Mouse (Mus musculus): Measurements from ENCODE around the gene Olfr747. TPM values are rescaled to one million over a fixed set of nuclear protein-coding genes. Genes with fewer than 3 reads are reported as not detected.
"Not testable (repeated sequence)": the region's sequence is repeated elsewhere in the genome, so short reads cannot be mapped to it uniquely, and the experiment has no call there.

The Olfr747 gene
- not detected in 2 replicates for polyA plus RNA-seq (2012; rRNA removed)

- no peak for DNase-seq (ENCODE audit: low read depth)
- no peak for TF ChIP-seq POLR2A (IDR thresholded peaks at IDR 0.05; ENCODE audit: borderline replicate concordance, extremely low read depth, insufficient read depth, insufficient read length, poor library complexity, severe bottlenecking)
- no peak for TF ChIP-seq CTCF (IDR thresholded peaks at IDR 0.05; ENCODE audit: borderline replicate concordance, extremely low read depth, insufficient read depth, insufficient read length)
These were observed at the start of gene Olfr747 for GRCm38 (mm10) chr14:50693106-50693505. TSS of gene Olfr747 (minus strand) at chr14:50693206.

- no peak for TF ChIP-seq CTCF (IDR thresholded peaks at IDR 0.05; ENCODE audit: borderline replicate concordance, extremely low read depth, insufficient read depth, insufficient read length)
- TF ChIP-seq POLR2A (IDR thresholded peaks at IDR 0.05; ENCODE audit: borderline replicate concordance, extremely low read depth, insufficient read depth, insufficient read length, poor library complexity, severe bottlenecking) = no peak
- no peak for DNase-seq (ENCODE audit: low read depth)
These were observed 48.6 kb upstream of the Olfr747 start for GRCm38 (mm10) chr14:50741584-50741983.

DNA sequence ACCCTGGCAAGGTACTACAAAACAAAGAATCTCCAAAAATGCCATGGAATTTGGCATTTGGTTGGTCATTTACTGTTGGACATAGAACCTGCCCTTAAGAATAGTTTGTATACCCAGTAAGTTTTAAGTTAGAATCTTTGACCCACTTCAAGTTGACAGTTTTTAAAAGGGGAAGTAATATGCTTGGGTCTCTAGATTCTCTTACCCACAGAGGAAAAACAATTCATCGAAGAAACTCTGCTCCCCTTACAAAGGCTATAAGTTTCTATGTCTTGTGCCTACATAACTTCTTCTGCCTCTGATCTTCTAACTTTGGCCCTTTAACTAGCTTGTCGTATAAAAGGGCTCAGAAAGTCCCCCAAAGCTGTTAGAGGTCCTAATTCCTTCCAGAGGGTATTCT, 47.3 kb upstream of the Olfr747 start:
- no peak for TF ChIP-seq CTCF (IDR thresholded peaks at IDR 0.05; ENCODE audit: borderline replicate concordance, extremely low read depth, insufficient read depth, insufficient read length)
- TF ChIP-seq POLR2A (IDR thresholded peaks at IDR 0.05; ENCODE audit: borderline replicate concordance, extremely low read depth, insufficient read depth, insufficient read length, poor library complexity, severe bottlenecking) = no peak

DNA sequence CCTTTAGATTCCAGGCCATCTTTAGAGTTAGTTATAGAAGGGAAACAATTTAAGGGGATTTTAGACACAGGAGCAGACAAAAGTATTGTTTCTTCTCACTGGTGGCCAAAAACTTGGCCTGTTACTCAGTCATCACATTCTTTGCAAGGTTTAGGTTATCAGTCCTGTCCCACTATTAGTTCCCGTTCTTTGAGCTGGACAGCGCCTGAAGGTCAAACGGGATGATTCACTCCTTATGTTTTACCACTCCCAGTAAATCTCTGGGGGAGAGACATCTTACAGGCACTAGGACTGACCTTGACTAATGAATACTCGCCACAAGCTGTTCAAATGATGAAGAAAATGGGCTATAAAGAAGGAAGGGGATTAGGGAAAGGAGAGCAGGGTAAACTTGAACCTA, 29.4 kb upstream of the Olfr747 start:
- DNase-seq (ENCODE audit: low read depth) = not testable (repeated sequence)

More for the DNA sequence above, 47.3 kb upstream of the Olfr747 start:
- DNase-seq (ENCODE audit: low read depth) = no peak

DNA sequence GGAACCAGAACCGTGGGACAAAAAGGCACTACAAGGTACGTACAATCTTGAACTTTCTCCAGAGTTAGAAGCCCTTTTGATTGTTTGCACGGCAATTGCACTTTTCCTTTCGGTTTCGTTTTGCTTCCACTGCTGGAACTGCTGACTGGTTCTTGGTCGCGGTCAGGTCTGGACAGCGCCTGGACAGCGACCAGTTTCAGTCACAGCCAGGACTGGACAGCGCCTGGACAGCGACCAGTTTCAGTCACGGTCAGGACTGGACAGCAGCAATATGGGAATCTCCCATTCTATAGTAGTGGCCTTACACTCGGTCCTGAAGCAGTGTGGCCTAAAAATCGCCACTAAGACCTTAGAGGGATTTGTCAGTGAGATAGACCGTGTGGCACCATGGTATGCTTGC, 26.9 kb upstream of the Olfr747 start:
- not testable (repeated sequence) for DNase-seq (ENCODE audit: low read depth)

DNA sequence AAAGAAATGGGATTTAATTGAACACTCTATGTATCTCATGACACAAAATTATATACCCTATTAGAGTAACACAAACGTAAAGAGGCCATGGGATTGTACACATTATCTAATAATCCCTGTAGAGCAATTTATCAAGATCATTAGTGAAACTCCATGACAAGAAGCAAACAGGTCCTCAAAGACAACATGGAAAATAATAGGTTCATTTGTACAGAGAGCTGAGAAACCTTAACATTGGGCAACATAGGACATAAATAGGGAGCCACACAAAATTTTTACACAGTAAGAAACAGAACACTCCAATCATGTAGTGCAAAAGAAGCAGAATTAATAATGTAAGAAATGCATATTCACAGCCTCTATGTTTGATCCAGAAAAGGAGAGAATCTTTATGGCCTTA, 14.1 kb upstream of the Olfr747 start, which contains the start of gene Olfr748:
Gene Olfr748 (plus strand): TSS at position 301 of the 400 bp plus-strand sequence.
- no peak for TF ChIP-seq CTCF (IDR thresholded peaks at IDR 0.05; ENCODE audit: borderline replicate concordance, extremely low read depth, insufficient read depth, insufficient read length)
- no peak for TF ChIP-seq POLR2A (IDR thresholded peaks at IDR 0.05; ENCODE audit: borderline replicate concordance, extremely low read depth, insufficient read depth, insufficient read length, poor library complexity, severe bottlenecking)
- DNase-seq (ENCODE audit: low read depth) = no peak

DNA sequence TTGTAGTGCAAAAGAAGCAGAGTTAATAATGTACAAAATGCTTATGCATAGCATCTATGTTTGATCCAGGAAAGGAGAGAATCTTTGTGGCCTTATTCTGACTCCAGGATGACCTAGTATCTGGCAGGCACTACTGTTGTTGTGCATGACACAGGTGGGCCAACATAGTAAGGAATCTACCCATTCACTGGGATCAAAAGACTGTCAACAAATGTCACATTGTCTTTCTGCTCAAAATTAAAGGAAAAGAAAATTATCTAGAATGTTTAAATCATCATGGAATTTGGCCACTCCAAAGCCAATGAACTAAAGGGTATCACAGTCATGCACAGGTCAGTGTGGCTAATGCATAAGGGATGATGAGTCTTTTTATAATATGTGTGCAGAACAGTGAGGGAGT, 46.2 kb downstream of the Olfr747 start, which contains the start of gene Olfr746:
Gene Olfr746 (plus strand): TSS at position 301 of the 400 bp plus-strand sequence.
- TF ChIP-seq CTCF (IDR thresholded peaks at IDR 0.05; ENCODE audit: borderline replicate concordance, extremely low read depth, insufficient read depth, insufficient read length) (no peak), POLR2A (IDR thresholded peaks at IDR 0.05; ENCODE audit: borderline replicate concordance, extremely low read depth, insufficient read depth, insufficient read length, poor library complexity, severe bottlenecking) (no peak)
- no peak for DNase-seq (ENCODE audit: low read depth)

DNA sequence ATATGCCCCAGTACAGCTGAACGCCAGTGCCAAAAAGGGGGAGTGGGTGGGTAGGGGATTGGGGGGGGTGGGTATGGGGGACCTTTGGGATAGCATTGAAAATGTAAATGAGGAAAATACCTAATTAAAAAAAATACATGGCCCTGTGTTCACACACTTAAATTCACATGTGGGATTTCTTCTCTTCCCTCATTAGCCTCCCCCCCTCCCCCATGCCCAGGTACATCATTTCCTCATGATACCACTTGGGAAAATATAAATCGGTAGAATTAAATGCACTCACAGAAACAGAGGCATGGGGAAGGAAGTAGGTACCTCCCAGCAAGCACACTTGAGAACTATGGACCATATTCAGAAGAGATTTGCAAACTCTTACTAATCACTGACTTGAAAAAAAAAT, 53.9 kb downstream of the Olfr747 start, which contains the start of gene Olfr745:
Gene Olfr745 (plus strand): TSS at position 301 of the 400 bp plus-strand sequence.
- TF ChIP-seq CTCF (IDR thresholded peaks at IDR 0.05; ENCODE audit: borderline replicate concordance, extremely low read depth, insufficient read depth, insufficient read length) = no peak
- no peak for TF ChIP-seq POLR2A (IDR thresholded peaks at IDR 0.05; ENCODE audit: borderline replicate concordance, extremely low read depth, insufficient read depth, insufficient read length, poor library complexity, severe bottlenecking)
- no peak for DNase-seq (ENCODE audit: low read depth)

Other genes starting within 250 kb of the Olfr747 start
- gene Olfr740, start 247.7 kb downstream of the Olfr747 start, polyA plus RNA-seq (2012; rRNA removed) = not detected in 2 replicates
- not detected in 2 replicates for gene Olfr741, start 220.5 kb downstream of the Olfr747 start, polyA plus RNA-seq (2012; rRNA removed)
- gene Olfr742, start 189.6 kb downstream of the Olfr747 start, polyA plus RNA-seq (2012; rRNA removed) = not detected in 2 replicates
- gene Olfr743, start 171.4 kb downstream of the Olfr747 start, polyA plus RNA-seq (2012; rRNA removed) = not detected in 2 replicates
- gene Olfr744, start 78.3 kb downstream of the Olfr747 start, polyA plus RNA-seq (2012; rRNA removed) = not detected in 2 replicates
- not detected in 2 replicates for gene Olfr745, start 53.8 kb downstream of the Olfr747 start, polyA plus RNA-seq (2012; rRNA removed)
- gene Olfr746, start 46.1 kb downstream of the Olfr747 start, polyA plus RNA-seq (2012; rRNA removed) = not detected in 2 replicates
- gene Olfr748, start 14.2 kb upstream of the Olfr747 start, polyA plus RNA-seq (2012; rRNA removed) = not detected in 2 replicates
- not detected in 2 replicates for gene Olfr749, start 51.9 kb upstream of the Olfr747 start, polyA plus RNA-seq (2012; rRNA removed)
- gene Ttc5, start 92.3 kb upstream of the Olfr747 start, polyA plus RNA-seq (2012; rRNA removed) = 103 and 110 TPM in 2 replicates
- gene Ccnb1ip1, start 114.5 kb upstream of the Olfr747 start, polyA plus RNA-seq (2012; rRNA removed) = 0.13 TPM in 1 of 2 replicates, not detected in the other
- gene Parp2, start 114.6 kb upstream of the Olfr747 start, polyA plus RNA-seq (2012; rRNA removed) = 59.7 and 63.2 TPM in 2 replicates
- gene Tep1, start 177.4 kb upstream of the Olfr747 start, polyA plus RNA-seq (2012; rRNA removed) = 4.3 and 5.1 TPM in 2 replicates
- gene Klhl33, start 204.3 kb upstream of the Olfr747 start, polyA plus RNA-seq (2012; rRNA removed) = 0.59 and 1.2 TPM in 2 replicates
- 102 and 121 TPM in 2 replicates for gene Osgep, start 231.7 kb upstream of the Olfr747 start, polyA plus RNA-seq (2012; rRNA removed)
- gene Apex1, start 231.8 kb upstream of the Olfr747 start, polyA plus RNA-seq (2012; rRNA removed) = 137 and 178 TPM in 2 replicates
- 131 and 177 TPM in 2 replicates for gene Pip4p1, start 237.7 kb upstream of the Olfr747 start, polyA plus RNA-seq (2012; rRNA removed)
- gene Pnp, start 237.9 kb upstream of the Olfr747 start, polyA plus RNA-seq (2012; rRNA removed) = 21.0 and 21.4 TPM in 2 replicates

All from brain, embryonic 14.5 days (tissue).